Mouse (Mus musculus) stomach, postnatal 0 days (tissue): ENCODE data around the gene Gmfg. TPM values are rescaled to one million over a fixed set of nuclear protein-coding genes. Genes with fewer than 3 reads are reported as not detected.

Experiments used
- ATAC-seq: fragments of 200-750 bp; cut with Nextera tagmentation; 2 replicates; pipeline ENCODE4 v1.8.0; 2017; ENCODE audit not compliant: low FRiP score, low TSS enrichment
- DNase-seq: peaks from one replicate; pipeline ENCODE4 v3.0.0-alpha.2; 2016; ENCODE audit warnings: low spot score
- H3K27ac ChIP-seq: fragments of 300-500 bp; sonication (generic); replicated peaks from 2 replicates; pipeline ENCODE4 v1.5.1; 2014; ENCODE audit warnings: mild to moderate bottlenecking, control low read depth
- H3K27me3 ChIP-seq: fragments of 300-500 bp; sonication (generic); 2 replicates; pipeline ENCODE4 v1.6.1; 2014; ENCODE audit warnings: low read length; ENCODE audit not compliant: control insufficient read depth, insufficient read depth
- H3K36me3 ChIP-seq: fragments of 300-500 bp; sonication (generic); 2 replicates; pipeline ENCODE4 v1.6.1; 2014; ENCODE audit warnings: low read length, mixed read lengths; ENCODE audit not compliant: control insufficient read depth, insufficient read depth
- H3K4me1 ChIP-seq: fragments of 300-500 bp; sonication (generic); replicated peaks from 2 replicates; pipeline ENCODE4 v1.6.1; 2014; ENCODE audit warnings: antibody characterized with exemption; ENCODE audit not compliant: control insufficient read depth, insufficient read depth
- H3K4me2 ChIP-seq: fragments of 300-500 bp; sonication (generic); replicated peaks from 2 replicates; pipeline ENCODE4 v1.6.1; 2014; ENCODE audit warnings: low read depth, mild to moderate bottlenecking, control low read depth, moderate library complexity
- H3K4me3 ChIP-seq: fragments of 300-500 bp; sonication (generic); 2 replicates; pipeline ENCODE4 v1.5.1; 2014; ENCODE audit warnings: low read depth, low read length, control low read depth
- H3K9ac ChIP-seq: fragments of 300-500 bp; sonication (generic); 2 replicates; pipeline ENCODE4 v1.6.1; 2014; ENCODE audit warnings: mild to moderate bottlenecking, low read length, control low read depth, mixed read lengths
- H3K9me3 ChIP-seq: fragments of 300-500 bp; sonication (generic); 2 replicates; pipeline ENCODE4 v1.6.1; 2016; ENCODE audit warnings: low read length; ENCODE audit not compliant: control insufficient read depth
- CTCF ChIP-seq: IDR thresholded peaks from 2 replicates; pipeline ENCODE4 v1.5.1; 2016; ENCODE audit warnings: antibody characterized with exemption, low read depth, mild to moderate bottlenecking, moderate library complexity
- EP300 ChIP-seq: optimal IDR thresholded peaks from 2 replicates; pipeline ENCODE3; 2016; ENCODE audit warnings: antibody characterized with exemption
- WGBS: fragments of 180-500 bp; shearing (Covaris S2); extraction: QIAGEN DNeasy Blood & Tissue Kit; methylation state at CpG from one replicate; pipeline ENCODE4 v1.1.7; 2014; 5-methylcytosine and 5-hydroxymethylcytosine counted together
- polyA plus RNA-seq: library from polyadenylated mRNA; unstranded; fragments of >200 nt; fragmentation: Nextera tagmentation; extraction: Ambion mirVana; gene quantifications from 2 replicates; pipeline ENCODE4 v1.2.1, GENCODE M21; 2015

Gmfg gene
- polyA plus RNA-seq, 1 experiment from 2014 or later = 23.1 TPM

- Histone ChIP-seq H3K27me3 (no peaks in the 10 kb centered on the region), H3K36me3 (peaks cover 15% of the 10 kb centered on the region)
Observed at GRCm38 (mm10) chr7:28417368-28417767, 19.9 kb upstream of the Gmfg start.

GRCm38 (mm10) chr7:28418096-28418670 is 19.1 kb upstream of the Gmfg start:
- Histone ChIP-seq H3K4me1 (no peaks in the 10 kb centered on the region), H3K4me2 (no peak overlapping the region), H3K9me3 (no peaks in the 10 kb centered on the region), H3K9ac (no peak overlapping the region), H3K27me3 (no peaks in the 10 kb centered on the region), H3K4me3 (no peak overlapping the region), H3K36me3 (peaks cover 16% of the 10 kb centered on the region), H3K27ac (0 out of 2 replicates have a peak overlapping the region, but pooled peaks have one; percentile 1)
- TF ChIP-seq EP300 = no peak
- no peak for TF ChIP-seq CTCF
- WGBS = 49% methylated on average over 8 of the region's 8 CpGs
- ATAC-seq (peak; percentile 58; the same call in 1 of the 2 replicates), DNase-seq (no peak)

More at GRCm38 (mm10) chr7:28417368-28417767, 19.9 kb upstream of the Gmfg start:
- H3K4me1 ChIP-seq = no peaks in the 10 kb centered on the region
- H3K9me3 ChIP-seq = no peaks in the 10 kb centered on the region
- DNase-seq = no peak
- no peak overlapping the region for H3K27ac ChIP-seq
- no peak overlapping the region for H3K4me3 ChIP-seq
- no peak for ATAC-seq
- H3K9ac ChIP-seq = no peak overlapping the region
- H3K4me2 ChIP-seq = no peak overlapping the region
- TF ChIP-seq CTCF (peak; percentile 42), EP300 (no peak)

- 91% methylated on average over 2 of the region's 2 CpGs for WGBS
- Histone ChIP-seq H3K27me3 (no peaks in the 10 kb centered on the region), H3K36me3 (peaks cover 13% of the 10 kb centered on the region), H3K4me1 (no peaks in the 10 kb centered on the region), H3K9ac (no peak overlapping the region), H3K9me3 (no peaks in the 10 kb centered on the region), H3K27ac (peak overlapping the region; percentile 49; the same call in 1 of the 2 replicates), H3K4me2 (no peak overlapping the region), H3K4me3 (no peak overlapping the region)
- DNase-seq (no peak), ATAC-seq (peak; percentile 51; the same call in 1 of the 2 replicates)
- TF ChIP-seq CTCF = no peak
- TF ChIP-seq EP300 = no peak
Observed at GRCm38 (mm10) chr7:28419416-28419815, 17.8 kb upstream of the Gmfg start.

- no peaks in the 10 kb centered on the region for H3K9me3 ChIP-seq
- peaks cover 13% of the 10 kb centered on the region for H3K36me3 ChIP-seq
- no peak overlapping the region for H3K4me3 ChIP-seq
- H3K9ac ChIP-seq = no peak overlapping the region
- ATAC-seq (no peak), DNase-seq (no peak)
- no peak overlapping the region for H3K27ac ChIP-seq
- H3K27me3 ChIP-seq = no peaks in the 10 kb centered on the region
- no peak overlapping the region for H3K4me2 ChIP-seq
- 90% methylated on average over 1 of the region's 1 CpGs for WGBS
- TF ChIP-seq EP300 = no peak
- no peak for TF ChIP-seq CTCF
- no peaks in the 10 kb centered on the region for H3K4me1 ChIP-seq
Observed at GRCm38 (mm10) chr7:28423018-28423417, 14.2 kb upstream of the Gmfg start.

- Histone ChIP-seq H3K36me3 (peaks cover 10% of the 10 kb centered on the region), H3K9me3 (no peaks in the 10 kb centered on the region), H3K27ac (no peak overlapping the region), H3K4me3 (no peak overlapping the region), H3K9ac (no peak overlapping the region), H3K4me1 (no peaks in the 10 kb centered on the region), H3K27me3 (no peaks in the 10 kb centered on the region), H3K4me2 (no peak overlapping the region)
- DNase-seq (no peak), ATAC-seq (no peak)
- TF ChIP-seq CTCF (no peak), EP300 (no peak)
Observed at GRCm38 (mm10) chr7:28427738-28428137, 9.5 kb upstream of the Gmfg start.

GRCm38 (mm10) chr7:28430512-28430911 is 6.7 kb upstream of the Gmfg start:
- no peak overlapping the region for H3K4me3 ChIP-seq
- H3K9ac ChIP-seq = no peak overlapping the region
- DNase-seq = no peak
- H3K9me3 ChIP-seq = no peaks in the 10 kb centered on the region
- no peak for ATAC-seq
- H3K27ac ChIP-seq = no peak overlapping the region
- H3K27me3 ChIP-seq = no peaks in the 10 kb centered on the region
- TF ChIP-seq CTCF (no peak), EP300 (no peak)
- H3K4me1 ChIP-seq = no peaks in the 10 kb centered on the region; the same call in 1 of the 2 replicates
- H3K36me3 ChIP-seq = no peaks in the 10 kb centered on the region; the same call in none of the 2 replicates
- WGBS = 67% methylated on average over 1 of the region's 1 CpGs
- no peak overlapping the region for H3K4me2 ChIP-seq
